Mouse (Mus musculus): ENCODE measurements around the gene Ccp110.

The Ccp110 gene

DNA sequence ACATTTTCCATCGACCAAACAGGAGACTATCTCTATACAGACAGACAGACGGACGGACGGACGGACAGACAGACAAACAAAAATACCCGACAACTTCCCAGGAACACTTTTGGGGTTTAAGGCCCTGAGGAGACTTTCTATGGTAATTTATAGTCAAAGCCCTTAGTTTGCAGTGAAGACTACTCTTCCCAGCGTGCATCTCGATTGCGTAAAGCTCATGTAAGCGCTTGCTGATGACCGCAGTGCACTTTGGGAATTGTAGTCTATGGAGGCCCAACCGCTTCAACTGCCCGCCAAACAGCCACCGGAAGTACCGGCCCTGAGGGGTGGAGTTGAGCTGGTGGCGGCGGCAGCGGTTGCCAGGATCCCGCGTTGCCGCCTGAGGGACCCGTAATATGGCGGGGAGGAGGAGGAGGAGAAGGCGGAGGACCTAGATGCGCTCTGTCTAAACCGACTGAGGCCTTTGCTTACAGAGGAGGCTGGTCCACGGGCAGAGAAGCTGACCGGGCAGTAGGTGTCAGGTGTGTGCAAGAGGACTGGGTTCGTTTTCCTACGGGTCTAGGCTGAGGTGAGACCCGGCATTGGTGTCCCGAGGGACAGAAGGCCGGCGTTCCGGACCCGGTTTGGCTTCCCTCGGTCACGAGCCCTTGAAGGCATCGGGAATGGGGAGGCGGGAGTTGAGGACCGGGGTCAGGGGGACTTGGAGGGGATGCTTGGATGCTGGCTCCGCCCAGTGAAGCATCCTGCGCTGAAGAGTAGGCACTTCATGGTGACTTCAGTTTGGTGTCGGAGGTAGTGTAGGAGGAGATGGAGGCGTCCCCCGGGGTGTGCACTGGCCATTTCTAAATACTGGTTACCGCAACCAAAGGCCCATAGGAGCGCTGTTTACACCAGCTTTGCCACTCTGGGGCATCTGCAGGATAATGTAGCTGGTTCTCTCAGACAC lies at the start of gene Ccp110:
Gene Ccp110 (plus strand): TSS at position 325 of the 946 bp plus-strand sequence.
- peak; percentile 92 to 95 for DNase-seq

DNA sequence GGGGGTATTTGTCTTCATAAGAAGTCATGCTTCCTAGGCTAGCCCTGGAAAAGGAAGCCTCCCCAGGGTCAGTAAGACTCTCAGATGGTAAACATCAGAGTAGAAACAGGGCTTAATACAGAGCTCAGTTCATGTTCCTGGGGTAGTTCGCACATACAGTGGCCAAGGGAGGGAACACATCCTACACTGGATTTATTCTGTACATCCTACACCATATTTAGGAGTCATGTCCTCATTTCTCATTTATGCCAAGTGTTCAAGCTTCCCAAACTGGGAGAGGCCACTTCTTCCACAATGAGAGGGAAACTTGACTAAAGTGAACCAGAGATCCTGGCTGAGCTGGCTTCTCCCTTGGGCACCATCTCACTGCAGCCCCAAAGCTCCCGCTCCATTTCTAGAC lies 44.6 kb upstream of the Ccp110 start:
- DNase-seq, result no peak

DNA sequence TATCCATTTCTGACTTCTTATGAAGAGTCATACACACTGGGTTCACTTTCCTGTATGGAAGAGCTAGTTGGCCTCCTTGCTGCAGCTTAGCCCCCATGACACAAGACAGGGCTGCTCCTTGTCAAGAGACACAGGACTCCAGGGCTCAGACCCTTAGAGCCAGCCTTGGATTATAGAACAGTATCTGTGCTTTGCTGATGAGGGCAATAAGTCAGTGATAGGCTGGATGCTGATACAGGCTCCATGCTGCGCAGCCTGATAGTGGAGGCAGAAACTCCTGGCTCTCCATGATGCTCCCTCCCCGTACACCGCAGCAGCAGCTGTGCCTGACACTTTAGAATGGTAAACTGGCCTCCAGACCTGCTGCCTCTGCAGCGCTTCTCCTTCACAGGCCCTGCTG lies 42.2 kb upstream of the Ccp110 start:
- no peak for DNase-seq

DNA sequence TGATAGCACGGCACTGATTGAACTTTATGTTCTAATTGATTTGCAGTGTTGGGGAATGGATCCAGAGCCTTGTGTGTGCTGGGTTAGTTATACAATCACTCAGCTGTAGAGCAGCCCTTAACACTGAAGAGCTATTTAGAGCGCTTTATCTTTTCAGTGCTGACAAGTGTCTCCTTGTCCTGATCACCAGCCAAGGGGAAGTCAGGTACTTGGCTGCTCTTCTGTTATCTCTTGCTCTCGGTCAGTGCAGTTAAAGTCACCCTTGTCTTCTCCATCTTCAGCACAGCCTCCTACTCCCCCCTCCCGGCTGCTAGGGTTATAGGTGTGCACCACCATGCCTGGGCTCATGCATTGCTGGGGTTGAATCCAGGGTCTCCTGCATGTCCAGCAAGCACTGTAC lies 35.5 kb upstream of the Ccp110 start:
- DNase-seq, result no peak

DNA sequence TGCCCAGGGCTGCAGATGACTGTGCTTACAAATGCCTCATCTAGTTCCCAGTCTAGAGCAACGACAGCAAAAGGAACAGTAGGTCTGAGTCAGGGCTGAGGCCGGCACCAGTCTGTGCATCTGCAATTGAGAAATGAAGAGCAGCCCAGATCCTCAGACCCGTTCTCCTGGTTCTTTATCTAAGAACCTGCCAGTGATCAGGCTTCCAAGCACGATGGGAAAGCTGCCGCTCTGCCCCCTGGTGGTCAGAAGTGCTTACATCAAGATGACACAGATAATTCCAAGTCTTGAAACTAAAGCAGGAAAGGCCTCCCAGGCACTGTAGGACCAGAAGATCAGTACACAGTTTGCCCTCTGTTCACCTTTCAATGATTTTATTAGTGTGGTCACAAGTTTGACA lies 24.2 kb upstream of the Ccp110 start:
- DNase-seq, result peak; percentile 93 to 96

DNA sequence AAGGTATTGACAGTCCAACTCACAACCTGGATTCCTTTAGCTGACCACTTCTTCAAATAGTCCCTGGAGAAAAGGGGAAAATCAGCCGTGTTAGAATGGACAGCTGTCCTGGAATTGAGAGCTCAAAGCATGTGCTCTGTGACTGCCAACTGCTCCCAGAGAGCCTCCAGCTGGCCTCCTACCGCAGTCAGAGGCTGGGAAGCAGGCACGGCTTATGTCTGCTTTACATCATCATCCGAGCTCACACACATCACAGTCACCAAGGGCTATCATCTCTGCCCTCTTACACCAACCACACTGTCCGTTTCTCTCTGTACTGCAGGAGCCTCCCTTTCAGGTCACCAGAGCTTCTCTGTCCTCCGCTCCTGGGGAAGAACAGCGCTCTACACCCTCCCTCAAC lies 23.3 kb upstream of the Ccp110 start:
- peak; percentile 35 to 40 for DNase-seq

DNA sequence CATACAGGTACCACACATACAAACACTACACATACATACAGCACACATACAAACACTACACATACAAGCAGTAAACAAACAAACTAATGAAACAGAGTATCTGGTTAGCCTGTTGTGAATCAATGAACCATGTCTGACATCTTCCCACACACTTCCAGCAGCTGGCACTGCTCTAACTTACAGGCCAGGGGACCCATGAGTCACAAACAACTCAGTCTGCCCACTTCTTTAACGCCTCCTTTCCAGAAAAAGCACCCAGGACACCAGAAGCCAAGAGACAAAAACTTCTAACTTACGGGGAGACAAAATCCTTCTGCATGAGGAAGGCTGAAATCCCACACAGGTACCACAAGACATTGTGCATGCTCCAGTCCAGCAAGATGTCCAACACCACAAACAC lies 21.1 kb upstream of the Ccp110 start:
- no peak for DNase-seq

DNA sequence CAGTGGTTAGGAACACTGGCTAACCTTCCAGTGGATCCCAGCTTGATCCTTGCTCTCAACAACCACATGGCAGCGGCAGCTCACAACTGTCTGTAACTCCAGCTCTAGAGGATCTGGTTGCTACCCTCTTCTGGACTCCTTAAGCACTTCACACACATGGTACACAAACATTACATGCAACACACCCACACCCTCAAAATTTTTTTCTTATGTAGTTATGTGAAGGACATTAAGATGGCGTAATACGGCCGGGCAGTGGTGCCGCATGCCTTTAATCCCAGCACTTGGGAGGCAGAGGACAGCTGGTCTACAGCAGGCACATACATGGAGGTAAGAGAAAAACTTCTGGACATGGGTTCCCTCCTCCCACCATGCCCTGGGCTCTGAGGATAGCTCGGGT lies 16.2 kb upstream of the Ccp110 start:
- DNase-seq, result no peak

DNA sequence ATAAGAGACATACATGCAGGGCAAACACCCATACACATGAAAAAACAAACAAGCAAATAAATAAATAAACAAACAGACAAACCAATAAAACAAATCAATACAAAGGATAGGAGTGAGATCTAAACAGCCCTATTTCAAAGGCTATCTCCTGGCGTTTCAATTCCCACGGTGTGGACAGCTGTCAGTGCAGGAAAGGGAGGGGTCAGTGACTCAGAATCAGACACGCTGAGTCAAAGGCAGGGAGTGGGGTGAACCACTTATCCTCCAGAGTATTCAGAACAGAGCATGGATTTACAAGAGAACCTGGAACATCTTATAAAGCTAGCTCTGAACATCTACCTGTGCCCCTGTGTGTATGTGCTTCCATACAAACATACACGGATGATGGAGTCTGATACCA lies 15.2 kb upstream of the Ccp110 start:
- DNase-seq, result no peak

DNA sequence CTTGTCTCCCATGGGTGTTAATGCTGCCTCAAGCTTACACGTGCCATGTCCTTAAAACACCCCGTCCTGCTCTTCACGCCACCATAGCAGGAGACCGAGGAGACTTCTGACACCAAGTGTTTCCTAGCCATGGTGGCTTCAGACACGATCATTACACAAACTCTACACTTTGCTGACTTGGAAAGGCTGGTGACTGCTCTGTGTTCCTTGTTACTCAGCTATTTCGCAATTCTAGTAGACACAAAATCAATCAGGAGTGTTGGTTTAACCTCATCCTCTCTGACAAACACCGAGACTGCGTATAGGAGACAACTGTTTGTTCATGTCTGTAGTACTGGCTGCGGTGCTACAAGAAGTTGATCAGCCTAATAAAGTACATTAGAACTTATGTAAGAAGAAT lies 13.5 kb upstream of the Ccp110 start:
- no peak for DNase-seq

DNA sequence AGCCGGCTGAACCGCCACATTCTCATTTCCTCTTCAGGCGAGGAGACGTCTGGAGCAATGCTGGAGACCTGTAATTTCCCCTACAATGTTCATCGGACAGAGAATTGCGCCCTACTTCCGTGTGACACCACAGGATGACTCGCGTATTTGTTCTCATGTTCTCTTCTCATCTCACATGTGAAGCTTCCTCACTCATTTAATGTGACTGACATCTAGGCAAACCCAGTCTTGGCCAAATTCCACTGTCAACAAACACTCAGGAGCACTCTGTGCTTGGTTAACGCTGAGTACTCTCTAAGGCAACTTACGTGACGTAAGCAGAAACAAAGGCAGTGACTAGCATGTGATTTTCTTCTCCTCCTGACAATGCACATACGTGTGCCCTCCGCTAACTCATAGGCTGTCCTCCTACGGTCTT lies 9.2 kb upstream of the Ccp110 start:
- DNase-seq, result no peak

DNA sequence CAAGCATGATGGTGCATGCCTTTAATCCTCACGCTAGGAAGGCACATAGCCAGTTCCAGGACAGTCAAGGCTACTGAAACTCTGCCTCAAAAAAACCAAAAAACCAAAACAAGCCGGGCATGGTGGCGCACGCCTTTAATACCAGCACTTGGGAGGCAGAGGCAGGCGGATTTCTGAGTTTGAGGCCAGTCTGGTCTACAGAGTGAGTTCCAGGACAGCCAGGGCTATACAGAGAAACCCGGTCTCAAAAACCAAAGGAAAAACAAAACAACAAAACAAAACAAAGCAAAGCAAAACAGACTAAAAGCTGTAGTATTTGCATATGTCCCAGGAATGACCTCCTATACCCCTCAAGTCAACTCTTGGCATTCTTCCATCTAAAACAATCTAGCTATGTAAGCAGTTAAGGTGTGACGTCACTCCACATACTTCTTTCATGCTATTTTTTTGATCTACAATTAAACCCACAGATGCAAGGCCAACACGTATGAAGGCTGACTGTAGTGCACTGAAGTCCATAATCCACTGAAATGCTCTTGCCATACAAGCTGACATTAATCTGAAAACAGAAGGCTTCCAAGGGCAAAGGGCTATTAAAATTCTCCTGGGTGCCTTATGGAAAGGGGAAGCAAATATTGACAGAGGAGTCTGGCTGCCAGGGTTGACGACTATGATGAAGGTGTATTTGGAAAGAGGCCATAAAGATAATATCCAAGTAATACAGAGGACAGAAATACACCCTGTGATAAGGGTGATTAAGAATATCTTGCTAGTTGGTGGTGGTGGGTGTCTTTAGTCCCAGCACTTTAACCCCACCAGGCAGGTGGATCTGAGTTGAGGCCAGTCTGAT lies 8.1 kb upstream of the Ccp110 start:
- no peak for DNase-seq

DNA sequence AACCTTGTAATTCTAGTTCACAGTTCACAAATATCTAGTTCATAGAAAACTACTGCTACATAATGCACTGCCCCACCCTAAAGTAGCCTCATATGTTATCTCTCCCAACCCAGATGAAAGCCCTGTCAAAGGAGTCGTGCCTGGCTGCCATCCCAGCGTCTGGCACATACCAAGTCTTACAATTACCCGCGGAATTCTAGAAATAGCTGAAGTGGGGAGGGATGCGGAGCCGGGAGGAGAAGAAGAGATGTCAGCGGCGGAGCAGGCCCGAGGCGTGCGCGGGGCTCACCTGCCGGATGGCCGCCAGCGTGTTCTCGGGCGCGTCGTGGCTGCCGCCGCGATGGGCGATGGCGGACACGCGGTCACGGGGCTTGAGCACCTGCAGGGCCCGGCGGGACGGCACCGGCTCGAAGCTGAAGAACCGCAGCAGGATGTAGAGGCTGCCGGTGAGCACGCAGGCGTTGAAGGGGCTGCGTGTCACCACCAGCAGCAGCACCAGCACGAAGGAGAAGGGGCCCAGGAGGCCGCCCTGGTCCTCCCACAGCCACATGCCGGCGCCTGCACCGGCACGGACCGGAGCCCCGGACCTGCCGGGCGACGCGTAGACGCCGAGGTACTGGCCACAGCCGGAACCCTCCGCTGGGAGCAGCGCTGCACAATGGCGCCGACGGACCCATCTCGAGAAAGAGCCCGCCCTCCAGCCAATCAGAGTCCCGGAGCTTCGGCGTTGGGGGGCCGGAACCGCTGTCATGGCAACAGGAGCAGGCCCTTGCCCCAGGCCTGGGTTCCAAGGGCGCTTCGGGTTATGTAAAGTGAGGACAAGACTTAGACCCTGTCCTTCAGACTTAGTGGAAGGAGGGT lies 7.0 kb upstream of the Ccp110 start, which contains the start of gene Gde1:
Gene Gde1 (minus strand): TSS at position 678 of the 861 bp plus-strand sequence.
- peak; percentile 92 to 94 for DNase-seq

DNA sequence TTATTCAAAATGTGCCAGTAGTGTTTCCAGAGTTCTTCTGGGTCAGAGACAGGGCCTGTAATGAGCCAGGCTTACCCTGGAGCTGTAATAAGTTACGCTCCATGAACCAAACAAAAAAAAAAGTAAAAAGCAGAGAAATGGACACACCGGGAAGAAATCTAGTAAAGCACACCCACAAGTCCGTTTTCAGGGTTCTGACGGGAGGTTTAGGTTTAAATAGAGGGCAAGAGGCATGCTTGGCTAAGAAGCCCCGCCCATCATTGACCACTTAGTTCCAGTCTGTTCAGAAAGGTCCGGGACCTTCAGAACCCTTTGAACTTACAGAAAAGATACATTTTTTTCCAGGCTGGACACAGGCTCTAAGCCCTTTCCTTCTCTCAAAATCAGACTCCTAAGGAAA lies 6.3 kb upstream of the Ccp110 start:
- no peak for DNase-seq

DNA sequence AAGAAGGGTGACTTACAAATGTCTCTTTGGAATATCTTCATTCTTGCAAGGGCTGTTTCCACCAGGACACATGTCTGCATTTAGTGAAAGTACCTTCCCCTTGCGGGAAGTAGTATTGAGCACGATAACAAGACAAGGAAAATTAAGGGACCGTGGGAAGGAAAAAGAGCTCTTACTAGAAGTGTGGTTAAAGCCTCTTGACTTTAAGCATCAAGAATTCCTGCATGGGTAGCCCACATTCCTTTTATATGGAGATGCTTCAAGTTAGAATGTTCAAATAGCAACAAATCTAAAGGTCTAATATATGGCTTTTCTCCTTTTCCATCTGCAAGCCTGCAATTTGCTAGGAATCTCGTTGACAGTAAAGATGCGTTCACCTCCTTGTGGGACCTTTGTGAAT lies 5.9 kb upstream of the Ccp110 start:
- DNase-seq, result no peak

DNA sequence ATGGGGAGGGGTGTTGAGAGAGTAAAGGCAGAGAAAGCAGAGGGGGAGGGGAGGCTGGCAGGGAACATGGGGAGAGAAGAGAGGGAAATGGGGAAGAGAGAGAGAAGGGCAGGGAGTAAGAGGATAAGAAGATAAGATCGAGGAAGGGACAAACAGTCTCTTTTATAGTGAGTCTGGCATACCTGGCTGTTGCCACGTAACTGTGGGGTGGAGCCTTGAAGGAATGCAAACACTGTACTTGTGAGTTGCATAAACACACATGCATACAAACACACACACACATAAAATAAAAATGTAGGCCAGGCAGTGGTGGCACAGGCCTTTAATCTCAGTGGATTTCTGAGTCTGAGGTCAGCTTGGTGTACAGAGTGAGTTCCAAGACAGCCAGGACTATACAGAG lies 5.1 kb upstream of the Ccp110 start:
- no peak for DNase-seq

DNA sequence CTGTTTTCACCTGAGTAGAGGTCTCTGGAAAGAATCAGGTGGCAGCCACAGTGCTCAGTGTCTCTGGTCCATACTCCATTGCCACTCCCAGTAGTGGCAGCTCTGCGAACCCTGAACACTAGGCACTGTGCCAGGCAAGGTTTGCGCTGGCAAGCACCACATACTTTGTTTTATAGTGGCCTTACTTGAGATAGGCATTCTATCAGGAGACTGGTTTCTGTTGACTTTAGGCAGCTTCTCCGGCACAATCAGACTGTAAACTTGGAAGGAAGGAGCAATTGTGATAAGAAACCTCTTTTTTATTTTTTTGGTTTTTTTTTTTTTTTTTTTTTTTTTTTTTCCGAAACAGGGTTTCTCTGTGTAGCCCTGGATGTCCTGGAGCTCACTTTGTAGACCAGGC lies 4.3 kb upstream of the Ccp110 start:
- no peak for DNase-seq

DNA sequence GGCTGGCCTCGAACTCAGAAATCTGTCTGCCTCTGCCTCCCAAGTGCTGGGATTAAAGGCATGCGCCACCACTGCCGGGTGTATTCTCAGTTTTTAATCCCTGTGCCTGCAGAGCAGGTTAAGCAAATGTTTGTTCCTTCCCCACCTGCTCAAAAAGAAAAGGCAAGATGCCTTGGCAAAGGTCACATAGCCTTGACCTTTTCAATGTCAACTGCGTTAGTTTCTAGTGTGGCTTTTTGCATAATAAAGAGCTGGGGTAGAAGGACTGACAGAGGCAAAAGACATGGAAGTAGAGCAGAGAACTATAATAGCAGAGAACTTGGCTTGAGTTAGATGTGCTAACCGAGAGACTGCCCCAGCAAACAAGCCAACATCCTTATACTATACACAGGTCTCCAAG lies 1.6 kb upstream of the Ccp110 start:
- no peak for DNase-seq

DNA sequence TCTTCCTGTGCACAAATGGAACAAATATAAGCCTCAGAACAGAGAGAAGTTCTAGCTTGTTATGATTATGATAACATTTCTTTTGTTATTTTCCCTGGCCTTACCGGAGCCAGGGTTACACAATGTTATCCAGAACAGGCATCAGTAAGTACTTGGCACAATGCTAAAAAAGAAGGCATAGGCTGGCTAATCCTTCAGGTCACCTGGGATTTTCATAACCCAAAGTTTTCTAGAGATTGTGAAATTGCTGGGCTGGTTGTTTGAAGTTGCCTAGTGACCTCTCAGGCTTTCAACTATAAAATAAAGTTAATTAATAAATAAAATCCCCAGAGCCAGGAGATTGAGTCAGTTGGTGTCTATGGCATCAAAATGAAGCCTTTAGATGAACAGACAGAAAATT lies 2.5 kb downstream of the Ccp110 start:
- DNase-seq, result no peak

DNA sequence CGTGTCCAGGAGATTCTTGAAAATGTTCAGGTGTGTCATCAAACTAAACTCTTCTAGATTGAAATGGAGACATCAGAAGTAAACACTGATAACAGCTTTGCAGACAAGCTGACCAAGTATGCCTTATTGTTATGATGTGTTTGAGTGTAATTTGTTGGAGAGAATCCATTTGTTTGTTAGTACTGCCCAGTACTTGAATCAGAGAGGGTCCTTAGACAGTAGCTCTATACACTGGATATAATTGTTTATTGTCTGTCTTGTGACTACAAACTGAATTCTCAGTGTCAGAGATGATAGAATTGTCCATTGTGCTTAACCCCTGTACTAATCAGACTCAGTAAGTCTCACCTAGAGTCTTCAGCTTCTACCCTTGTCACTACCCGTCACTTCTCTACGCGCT lies 5.7 kb downstream of the Ccp110 start:
- DNase-seq, result no peak

DNA sequence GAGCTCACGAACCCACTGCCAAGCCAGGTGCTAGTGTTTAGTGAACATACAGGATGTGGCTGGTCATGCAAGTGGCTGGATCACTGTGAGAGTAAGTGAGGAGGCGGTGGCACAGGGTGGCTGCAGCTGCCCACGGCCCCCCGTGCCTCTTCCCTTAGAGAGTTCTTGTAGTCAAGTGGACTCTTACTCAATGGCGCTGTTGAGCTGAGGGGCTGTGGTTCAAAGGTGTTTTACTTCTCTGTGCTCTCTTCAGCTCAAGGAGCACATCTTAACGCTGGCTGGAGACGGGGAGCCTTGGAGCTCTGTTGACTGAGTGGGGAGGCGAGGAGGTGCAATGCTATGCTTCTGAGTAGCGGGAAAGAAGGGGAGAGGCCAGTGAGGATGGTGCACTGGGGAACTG lies 11.6 kb downstream of the Ccp110 start:
- DNase-seq, result no peak

DNA sequence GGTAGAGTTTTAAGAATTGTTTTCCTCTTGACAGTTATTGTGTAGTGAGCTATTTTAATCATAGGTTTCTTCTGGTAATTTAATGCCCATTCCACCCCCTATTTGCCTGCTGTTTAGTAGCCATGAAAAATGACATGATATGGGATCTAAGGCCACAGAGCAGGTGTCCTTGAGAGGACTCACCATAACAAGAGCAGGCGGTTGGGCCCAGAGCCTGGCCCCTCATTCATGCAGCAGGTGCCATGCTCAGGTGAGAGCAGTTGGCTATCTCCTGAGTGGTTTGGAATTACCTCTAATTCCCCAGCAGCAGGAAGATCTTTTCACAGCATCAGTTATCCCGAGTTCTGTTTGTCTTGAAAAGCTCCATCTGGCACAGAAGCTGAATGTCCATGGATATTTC lies 13.1 kb downstream of the Ccp110 start:
- DNase-seq, result no peak
